Mouse (Mus musculus) megakaryocyte, embryonic 14.5 days (primary cell): ENCODE measurements around the gene Senp1.

Experiments
- FLI1 ChIP-seq: IDR thresholded peaks from 2 replicates; pipeline ENCODE4 v1.6.1; 2012; ENCODE audit warnings: low read length, inconsistent platforms, mixed read lengths
- GATA1 ChIP-seq: IDR thresholded peaks from 3 replicates; pipeline ENCODE4 v1.6.1; 2012; ENCODE audit warnings: mixed read lengths, low read length, inconsistent platforms, borderline replicate concordance

DNA sequence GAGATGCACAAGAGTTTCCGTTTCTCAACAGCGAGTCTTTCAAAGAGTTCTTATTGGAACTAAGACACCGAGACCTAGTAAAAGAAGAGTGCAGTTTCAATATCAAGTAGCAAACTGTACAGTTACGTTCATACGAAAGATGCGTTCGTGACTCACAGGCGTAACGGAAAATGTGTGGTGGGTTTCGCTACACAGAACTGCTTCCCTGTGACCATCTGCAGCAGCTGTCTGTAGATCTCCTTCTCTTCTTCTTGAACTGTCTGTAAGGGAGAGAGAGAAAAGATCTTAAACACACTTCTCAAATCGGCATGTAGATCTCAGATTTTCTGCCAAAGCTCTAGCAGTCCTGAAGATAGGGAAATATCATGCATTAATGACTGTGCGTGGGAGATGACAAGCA, 26.9 kb downstream of the Senp1 start:
- TF ChIP-seq GATA1 = no peak
- no peak for TF ChIP-seq FLI1
